Mouse (Mus musculus) hematopoietic stem cell, adult 5-6 weeks (primary cell): Measurements from ENCODE around the gene Gm3043. TPM values are rescaled to one million over a fixed set of nuclear protein-coding genes. Genes with fewer than 3 reads are reported as not detected.
"Not testable (repeated sequence)": the region's sequence is repeated elsewhere in the genome, so short reads cannot be mapped to it uniquely, and the experiment has no call there.

ENCODE experiments used
- ATAC-seq, 2 experiments: fragments of 125-278 bp in 1 of 2; replicated peaks in 1 of 2; 2 replicates each; pipeline ENCODE4 v1.8.0; 2016 to 2017; ENCODE audit warnings: inconsistent platforms in 2 of 2, mild to moderate bottlenecking in 2 of 2, moderate number of reproducible peaks in 2 of 2, low read depth in 1 of 2, moderate TSS enrichment in 1 of 2; ENCODE audit not compliant: low FRiP score in 2 of 2, poor library complexity in 2 of 2, severe bottlenecking in 2 of 2, insufficient read depth in 1 of 2, low TSS enrichment in 1 of 2
- total RNA-seq: library from RNA; stranded (forward); fragments of 172-1452, 232-1000 nt; gene quantifications from 2 replicates; pipeline ENCODE4 v1.2.3, GENCODE M21; 2017

Gm3043 gene
- total RNA-seq: not detected in 2 replicates

DNA sequence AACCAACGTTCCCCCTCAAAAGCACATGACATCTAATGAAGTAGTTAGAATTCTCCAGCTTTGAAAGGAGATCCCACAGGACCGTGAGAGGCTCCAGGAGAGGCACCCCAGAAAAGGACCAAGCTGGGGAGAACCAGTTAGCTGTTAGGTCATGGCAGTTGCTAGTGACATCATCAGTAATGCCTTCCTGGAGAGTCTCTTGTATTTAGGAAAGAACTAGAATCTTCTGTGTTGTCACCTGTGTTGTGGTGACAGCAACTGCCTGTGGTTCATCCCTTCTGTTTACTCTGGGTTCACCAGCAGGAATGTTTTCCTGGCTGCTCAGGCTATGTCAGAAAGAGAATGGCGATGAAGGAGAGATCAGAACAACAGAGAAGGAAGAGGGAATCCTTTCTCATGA is at the start of gene Gm3043:
Gene Gm3043, plus strand, starts transcription at position 301 of the 400 bp plus-strand sequence.
- not testable (repeated sequence) for ATAC-seq

DNA sequence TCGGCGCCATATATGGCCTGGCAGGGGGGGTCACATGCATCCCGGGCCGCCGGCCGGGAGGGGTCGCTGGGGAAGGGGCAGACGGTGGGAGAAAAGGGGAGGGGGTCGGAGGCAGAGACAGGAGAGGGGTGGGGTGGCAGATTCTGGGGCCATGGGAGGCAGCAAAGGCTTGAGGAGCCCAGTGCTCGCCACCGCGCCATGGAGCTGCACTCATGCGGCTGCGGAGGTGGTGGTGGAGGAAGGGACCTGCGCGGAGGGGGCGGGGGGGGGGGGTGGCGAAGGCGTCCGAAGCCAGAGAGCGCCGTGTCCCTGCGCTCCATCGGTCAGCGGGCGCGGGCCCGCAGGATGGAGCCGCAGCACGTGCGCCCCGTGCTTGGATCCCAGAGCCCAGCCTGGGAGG is 36.9 kb upstream of the Gm3043 start, which contains the start of gene Gm3020:
Gene Gm3020, plus strand, starts transcription at position 301 of the 400 bp plus-strand sequence.
- ATAC-seq: not testable (repeated sequence)

Other genes with a start within 250 kb of the Gm3043 start
- not detected in 2 replicates for gene Gm10408, start 239.4 kb upstream of the Gm3043 start, total RNA-seq
- not detected in 2 replicates for gene Gm3012, start 54.3 kb upstream of the Gm3043 start, total RNA-seq
- 0.10 TPM in 1 of 2 replicates, not detected in the other for gene Gm3020, start 36.8 kb upstream of the Gm3043 start, total RNA-seq
- not detected in 2 replicates for gene Gm3002, start 121.3 kb downstream of the Gm3043 start, total RNA-seq
- gene Gm3033, start 157.5 kb downstream of the Gm3043 start, total RNA-seq: not detected in 2 replicates
- not detected in 2 replicates for gene Gm2916, start 195.4 kb downstream of the Gm3043 start, total RNA-seq
- gene Gm3029, start 243.0 kb downstream of the Gm3043 start, total RNA-seq: not detected in 2 replicates